In genomic region chr12:64689642-64690041, GRCm38 (mm10) we compare ENCODE assay signal across 25 mouse cellular contexts.
DNase-seq lines count a peak whose midpoint lies in the region; ATAC-seq and TF ChIP-seq lines count a peak whose summit lies in the region.
"Had no signal": no experiment of that assay in that cellular context is flagged by ENCODE, and none has a peak within 500 bp of the region (broad histone marks: within the 10 kb centered on the region; RNA-seq: fewer than 3 reads in every experiment).

No protein-coding gene starts in this region.

- no peaks in the 10 kb centered on the region for H3K9me3 ChIP-seq in G1E (replicated peaks)
- H3K9me3 ChIP-seq: embryonic facial prominence, embryonic 13.5 days; embryonic facial prominence, embryonic 15.5 days; forebrain, embryonic 10.5 days; forebrain, embryonic 12.5 days; forebrain, embryonic 15.5 days had no signal

- peak; percentile 59; the same call in 1 of the 2 replicates for ATAC-seq in G1E (ENCODE audit: extremely low read depth, insufficient number of reproducible peaks, low FRiP score, poor library complexity, severe bottlenecking)
- ATAC-seq: forebrain, embryonic 15.5 days; forebrain, postnatal 0 days had no signal

- H3K4me1 ChIP-seq in G1E (ENCODE audit: insufficient read depth, low read depth, low read length), result no peaks in the 10 kb centered on the region
- H3K4me1 ChIP-seq: embryonic facial prominence, embryonic 13.5 days; embryonic facial prominence, embryonic 15.5 days; forebrain, embryonic 15.5 days had no signal

- no peak overlapping the region for H3K4me3 ChIP-seq in G1E (ENCODE audit: low read depth, low read length)
- H3K4me3 ChIP-seq: embryonic facial prominence, embryonic 13.5 days; embryonic facial prominence, embryonic 15.5 days; erythroblast, embryonic 14.5 days; forebrain, embryonic 10.5 days; forebrain, embryonic 12.5 days; forebrain, embryonic 15.5 days had no signal

- TF ChIP-seq CTCF in G1E (IDR thresholded peaks at IDR 0.05; ENCODE audit: low read depth, low read length), result no peak

- H3K36me3 ChIP-seq in G1E (replicated peaks), result no peaks in the 10 kb centered on the region
- H3K36me3 ChIP-seq: embryonic facial prominence, embryonic 13.5 days; embryonic facial prominence, embryonic 15.5 days; forebrain, embryonic 10.5 days; forebrain, embryonic 12.5 days; forebrain, embryonic 15.5 days had no signal

- DNase-seq in A20 (ENCODE audit: low read depth, low spot score) (peak; percentile 7), G1E (ENCODE audit: low spot score) (no peak), MEL-GATA-1-ER (ENCODE audit: extremely low read depth, low read depth) (peak; percentile 62)
- peak; percentile 0 for DNase-seq in c-Kit-positive CD71-negative TER-119-negative erythroid progenitor cells, embryonic 14.5 days (ENCODE audit: low read depth)
- DNase-seq in right cerebral cortex, postnatal 4 days, result no peak
- DNase-seq in spleen, postnatal 14 days (ENCODE audit: low spot score in 2 of 2), result no peak
- no peak for DNase-seq in lung, postnatal 25 days (ENCODE audit: low spot score)
- no peak for DNase-seq in layer of hippocampus, postnatal 36 days
- DNase-seq: adrenal gland, adult 2 months; adrenal gland, postnatal 10 days; adrenal gland, postnatal 25 days; cerebellum, adult 11 months; cerebellum, adult 18-20 months; cerebellum, adult 8-10 months; cerebellum, adult 9-11 months; cerebellum, postnatal 14 days; cerebellum, postnatal 36 days; embryo, embryonic 11 days; forebrain, postnatal 0 days had no signal

- no peaks in the 10 kb centered on the region for H3K27me3 ChIP-seq in G1E (ENCODE audit: insufficient read depth, low read length)
- H3K27me3 ChIP-seq: embryonic facial prominence, embryonic 13.5 days; embryonic facial prominence, embryonic 15.5 days; forebrain, embryonic 12.5 days; forebrain, embryonic 15.5 days had no signal

Comparison
In these comparisons a context has a peak if more than half of its experiments do, and no peak if none do; other contexts are left out.
1. DNase-seq: peak in A20 (single experiment), MEL-GATA-1-ER (single experiment) and c-Kit-positive CD71-negative TER-119-negative erythroid progenitor cells, embryonic 14.5 days (single experiment); none in G1E (single experiment), right cerebral cortex, postnatal 4 days (single experiment), spleen, postnatal 14 days (0 of 2), lung, postnatal 25 days (single experiment) and layer of hippocampus, postnatal 36 days (0 of 2).